Mouse (Mus musculus) liver, embryonic 16.5 days (tissue): Measurements from ENCODE around the gene Cd2ap. TPM values are rescaled to one million over a fixed set of nuclear protein-coding genes. Genes with fewer than 3 reads are reported as not detected.

Experiments used
- ATAC-seq: fragments of 200-750 bp; cut with Nextera tagmentation; 2 replicates; pipeline ENCODE4 v1.8.0; 2017; ENCODE audit warnings: low read depth, mild to moderate bottlenecking, moderate number of reproducible peaks, moderate library complexity
- H3K27ac ChIP-seq: fragments of 300-500 bp; sonication (generic); 2 replicates; pipeline ENCODE4 v1.5.1; 2014; ENCODE audit warnings: mild to moderate bottlenecking, low read length
- H3K27me3 ChIP-seq: fragments of 300-500 bp; sonication (generic); 2 replicates; pipeline ENCODE4 v1.6.1; 2014; ENCODE audit warnings: low read depth, low read length, mixed read lengths; ENCODE audit not compliant: control insufficient read depth, insufficient read depth
- H3K36me3 ChIP-seq: fragments of 300-500 bp; sonication (generic); 2 replicates; pipeline ENCODE4 v1.6.1; 2014; ENCODE audit warnings: mild to moderate bottlenecking; ENCODE audit not compliant: control insufficient read depth, insufficient read depth
- H3K4me1 ChIP-seq: fragments of 300-500 bp; sonication (generic); 2 replicates; pipeline ENCODE4 v1.6.1; 2014; ENCODE audit warnings: low read depth, low read length, mixed read lengths; ENCODE audit not compliant: control insufficient read depth
- H3K4me2 ChIP-seq: fragments of 300-500 bp; sonication (generic); 2 replicates; pipeline ENCODE4 v1.6.1; 2014; ENCODE audit warnings: low read depth, low read length, mixed read lengths
- H3K4me3 ChIP-seq: fragments of 300-500 bp; sonication (generic); 2 replicates; pipeline ENCODE4 v1.5.1; 2014; ENCODE audit warnings: low read depth, mild to moderate bottlenecking, low read length
- H3K9ac ChIP-seq: fragments of 300-500 bp; sonication (generic); 2 replicates; pipeline ENCODE4 v1.6.1; 2014; ENCODE audit warnings: low read depth, low read length
- H3K9me3 ChIP-seq: fragments of 300-500 bp; sonication (generic); replicated peaks from 2 replicates; pipeline ENCODE4 v1.6.1; 2016; ENCODE audit warnings: low read length; ENCODE audit not compliant: control insufficient read depth
- WGBS: fragments of 180-500 bp; shearing (Covaris S2); extraction: QIAGEN DNeasy Blood & Tissue Kit; methylation state at CpG from one replicate; pipeline ENCODE4 v1.1.7; 2014; ENCODE audit not compliant: insufficient replicate concordance; 5-methylcytosine and 5-hydroxymethylcytosine counted together
- polyA plus RNA-seq: library from polyadenylated mRNA; unstranded; fragments of >200 nt; fragmentation: Nextera tagmentation; extraction: Ambion mirVana; gene quantifications from 2 replicates; pipeline ENCODE4 v1.2.1, GENCODE M21; 2015

Cd2ap gene
- polyA plus RNA-seq, 1 experiment from 2014 or later = 7.4 TPM

- H3K4me3 ChIP-seq = no peak overlapping the region
- H3K27me3 ChIP-seq = no peaks in the 10 kb centered on the region
- no peak overlapping the region for H3K27ac ChIP-seq
- H3K9ac ChIP-seq = no peak overlapping the region
- H3K9me3 ChIP-seq = no peaks in the 10 kb centered on the region
- H3K36me3 ChIP-seq = no peaks in the 10 kb centered on the region
- no peaks in the 10 kb centered on the region for H3K4me1 ChIP-seq
- peak; percentile 84 for ATAC-seq
- no peak overlapping the region for H3K4me2 ChIP-seq
- WGBS = 65% methylated on average over 2 of the region's 2 CpGs
Measured at GRCm38 (mm10) chr17:42752173-42752572, 124.3 kb downstream of the Cd2ap start.

GRCm38 (mm10) chr17:42745657-42746420 is 130.6 kb downstream of the Cd2ap start:
- ATAC-seq = no peak
- Histone ChIP-seq H3K9me3 (no peaks in the 10 kb centered on the region), H3K4me3 (no peak overlapping the region), H3K27me3 (no peaks in the 10 kb centered on the region), H3K36me3 (no peaks in the 10 kb centered on the region), H3K4me2 (no peak overlapping the region), H3K9ac (no peak overlapping the region), H3K27ac (no peak overlapping the region), H3K4me1 (no peaks in the 10 kb centered on the region)
- 60% methylated on average over 6 of the region's 6 CpGs for WGBS

Other genes with a start within 250 kb of the Cd2ap start
- gene Adgrf4, start 184.4 kb downstream of the Cd2ap start, polyA plus RNA-seq = not detected in 2 replicates
- gene Adgrf2, start 134.5 kb downstream of the Cd2ap start, polyA plus RNA-seq = not detected in 2 replicates
- gene Tnfrsf21, start 139.9 kb upstream of the Cd2ap start, polyA plus RNA-seq = 21.0 and 21.3 TPM in 2 replicates